ENCODE assay signal across 22 mouse cellular contexts in the genomic region with DNA sequence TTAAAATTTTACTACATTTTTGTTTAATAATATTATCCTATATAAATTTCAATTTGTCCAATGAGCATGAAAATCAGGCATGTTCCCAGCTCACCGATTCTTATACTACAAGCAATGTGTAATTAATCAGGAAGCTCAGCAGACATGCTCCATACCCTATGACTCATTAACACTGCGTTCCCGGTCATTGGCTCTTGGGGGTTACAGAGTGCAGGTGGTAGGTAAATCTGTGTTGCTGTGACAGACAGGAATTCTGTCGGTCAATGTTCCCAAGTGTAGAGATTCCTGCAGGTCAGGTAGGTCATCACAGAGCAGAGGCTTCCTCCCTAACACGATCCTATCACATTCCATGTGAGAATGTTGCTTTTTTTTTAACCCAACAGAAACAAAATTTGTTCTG.
A peak's percentile ranks its signal among the peaks of the same experiment; 100 is the strongest.
DNase-seq lines count a peak whose midpoint lies in the region; ATAC-seq and TF ChIP-seq lines count a peak whose summit lies in the region.
"Had no signal": no experiment of that assay in that cellular context is flagged by ENCODE, and none has a peak within 500 bp of the region (broad histone marks: within the 10 kb centered on the region; RNA-seq: fewer than 3 reads in every experiment).

No protein-coding gene starts in this region.

- no peak overlapping the region for H3K27ac ChIP-seq in kidney, embryonic 14.5 days (ENCODE audit: low read depth, low read length)
- H3K27ac ChIP-seq in kidney, embryonic 15.5 days, result 0 out of 2 replicates have a peak overlapping the region, but pooled peaks have one; percentile 6
- H3K27ac ChIP-seq in kidney, embryonic 16.5 days (ENCODE audit: low read length), result no peak overlapping the region
- H3K27ac ChIP-seq in kidney, postnatal 0 days, result no peak overlapping the region

- H3K36me3 ChIP-seq in kidney, embryonic 14.5 days (ENCODE audit: control insufficient read depth, insufficient read depth, low read length), result no peaks in the 10 kb centered on the region
- H3K36me3 ChIP-seq in kidney, embryonic 15.5 days, result no peaks in the 10 kb centered on the region
- H3K36me3 ChIP-seq in kidney, embryonic 16.5 days (ENCODE audit: insufficient read depth, low read length), result no peaks in the 10 kb centered on the region
- H3K36me3 ChIP-seq in kidney, postnatal 0 days (ENCODE audit: insufficient read depth, low read length), result no peaks in the 10 kb centered on the region
- H3K36me3 ChIP-seq: G1E had no signal

- H3K9me3 ChIP-seq in kidney, embryonic 14.5 days (ENCODE audit: control insufficient read depth, low read length), result no peaks in the 10 kb centered on the region
- H3K9me3 ChIP-seq in kidney, embryonic 15.5 days (replicated peaks), result no peaks in the 10 kb centered on the region
- no peaks in the 10 kb centered on the region for H3K9me3 ChIP-seq in kidney, embryonic 16.5 days (ENCODE audit: low read length)
- H3K9me3 ChIP-seq in kidney, postnatal 0 days (replicated peaks; ENCODE audit: low read length), result no peaks in the 10 kb centered on the region
- H3K9me3 ChIP-seq: G1E had no signal

- H3K4me1 ChIP-seq in kidney, embryonic 14.5 days (ENCODE audit: control insufficient read depth, insufficient read depth, low read length), result no peaks in the 10 kb centered on the region
- H3K4me1 ChIP-seq in kidney, embryonic 15.5 days, result 0 out of 2 replicates have a peak, but pooled peaks cover 5% of the 10 kb centered on the region
- no peaks in the 10 kb centered on the region for H3K4me1 ChIP-seq in kidney, embryonic 16.5 days (ENCODE audit: insufficient read depth, low read length)
- H3K4me1 ChIP-seq in kidney, postnatal 0 days (replicated peaks; ENCODE audit: insufficient read depth, low read length), result no peaks in the 10 kb centered on the region

- no peak overlapping the region for H3K9ac ChIP-seq in kidney, embryonic 14.5 days (ENCODE audit: low read depth, low read length)
- H3K9ac ChIP-seq in kidney, embryonic 15.5 days, result no peak overlapping the region
- H3K9ac ChIP-seq in kidney, embryonic 16.5 days (replicated peaks; ENCODE audit: low read length), result no peak overlapping the region
- no peak overlapping the region for H3K9ac ChIP-seq in kidney, postnatal 0 days (ENCODE audit: low read depth, low read length)

- H3K4me3 ChIP-seq in kidney, embryonic 14.5 days (ENCODE audit: low read length), result no peak overlapping the region
- no peak overlapping the region for H3K4me3 ChIP-seq in kidney, embryonic 15.5 days (replicated peaks)
- H3K4me3 ChIP-seq in kidney, embryonic 16.5 days (ENCODE audit: low read length), result no peak overlapping the region
- no peak overlapping the region for H3K4me3 ChIP-seq in kidney, postnatal 0 days (replicated peaks; ENCODE audit: low read depth, low read length)

- WGBS in kidney, embryonic 14.5 days, result 27% methylated on average over 5 of the region's 5 CpGs
- WGBS in kidney, embryonic 15.5 days, result 27% methylated on average over 5 of the region's 5 CpGs
- WGBS in kidney, embryonic 16.5 days, result 24% methylated on average over 5 of the region's 5 CpGs
- WGBS in kidney, postnatal 0 days, result 25% methylated on average over 5 of the region's 5 CpGs

- H3K27me3 ChIP-seq in kidney, embryonic 14.5 days (ENCODE audit: control insufficient read depth, insufficient read depth, low read length), result no peaks in the 10 kb centered on the region
- no peaks in the 10 kb centered on the region for H3K27me3 ChIP-seq in kidney, embryonic 15.5 days
- H3K27me3 ChIP-seq in kidney, embryonic 16.5 days (ENCODE audit: insufficient read depth, low read length), result no peaks in the 10 kb centered on the region
- no peaks in the 10 kb centered on the region for H3K27me3 ChIP-seq in kidney, postnatal 0 days (ENCODE audit: insufficient read depth, low read length)
- H3K27me3 ChIP-seq: CH12.LX had no signal

- H3K4me2 ChIP-seq in kidney, embryonic 14.5 days (replicated peaks; ENCODE audit: low read depth, low read length), result no peak overlapping the region
- no peak overlapping the region for H3K4me2 ChIP-seq in kidney, embryonic 15.5 days
- H3K4me2 ChIP-seq in kidney, embryonic 16.5 days (replicated peaks; ENCODE audit: low read depth, low read length), result no peak overlapping the region
- H3K4me2 ChIP-seq in kidney, postnatal 0 days (ENCODE audit: low read length), result no peak overlapping the region

- peak; percentile 79 for ATAC-seq in kidney, embryonic 14.5 days (ENCODE audit: low FRiP score, low TSS enrichment)
- ATAC-seq in kidney, embryonic 15.5 days (replicated peaks; ENCODE audit: low FRiP score), result peak; percentile 84
- ATAC-seq in kidney, embryonic 16.5 days (ENCODE audit: low FRiP score, low TSS enrichment), result peak; percentile 81; the same call in 1 of the 2 replicates
- ATAC-seq in kidney, postnatal 0 days (replicated peaks; ENCODE audit: low FRiP score, low read depth), result peak; percentile 74
- ATAC-seq: activated CD4-positive, CD25-positive, alpha-beta regulatory T cell, adult 4 months; CD4-positive, CD25-positive, alpha-beta regulatory T cell, adult 4 months; Patski had no signal

- DNase-seq in kidney, postnatal 14 days, result no peak
- DNase-seq in kidney, adult 9 months, result no peak
- DNase-seq in kidney, adult 11 months, result no peak
- peak; percentile 45 for DNase-seq in kidney, postnatal 0 days (ENCODE audit: low spot score)
- no peak for DNase-seq in kidney, postnatal 10 days
- DNase-seq: adrenal gland, adult 2 months; adrenal gland, adult 8-10 months; adrenal gland, postnatal 10 days; adrenal gland, postnatal 14 days; adrenal gland, postnatal 25 days; adrenal gland, postnatal 36 days; B cell, adult 2 months; cerebellum, adult 11 months; cerebellum, adult 11-12 months had no signal

- TF ChIP-seq CTCF in kidney, postnatal 0 days (IDR thresholded peaks at IDR 0.05; ENCODE audit: low read depth), result no peak
